Mouse (Mus musculus) MEL-GATA-1-ER (cell line): ENCODE data around the gene Tpm1.

Experiments used
- DNase-seq: peaks from one replicate; pipeline ENCODE4 v3.0.0-alpha.2; 2012; ENCODE audit warnings: low read depth; ENCODE audit errors: extremely low read depth

Tpm1 gene

GRCm38 (mm10) chr9:67028133-67028724 is 21.0 kb downstream of the Tpm1 start:
- DNase-seq: no peak

- no peak for DNase-seq
These were observed 22.3 kb downstream of the Tpm1 start for GRCm38 (mm10) chr9:67026890-67027289.

- no peak for DNase-seq
These were observed 23.1 kb downstream of the Tpm1 start for GRCm38 (mm10) chr9:67026061-67026460.

GRCm38 (mm10) chr9:67024889-67025692 is 24.1 kb downstream of the Tpm1 start:
- peak; percentile 90 for DNase-seq

GRCm38 (mm10) chr9:67023371-67023770 is 25.8 kb downstream of the Tpm1 start:
- DNase-seq: no peak

GRCm38 (mm10) chr9:67020063-67020462 is 29.1 kb downstream of the Tpm1 start:
- DNase-seq: peak; percentile 58

GRCm38 (mm10) chr9:67013501-67013900 is 35.7 kb downstream of the Tpm1 start:
- peak; percentile 97 for DNase-seq

GRCm38 (mm10) chr9:67012470-67012869 is 36.7 kb downstream of the Tpm1 start:
- DNase-seq: no peak

- DNase-seq: no peak
These were observed 37.7 kb downstream of the Tpm1 start for GRCm38 (mm10) chr9:67011483-67011882.

GRCm38 (mm10) chr9:67008781-67009180 is 40.4 kb downstream of the Tpm1 start:
- DNase-seq: no peak

GRCm38 (mm10) chr9:67006376-67006775 is 42.8 kb downstream of the Tpm1 start:
- DNase-seq: no peak

GRCm38 (mm10) chr9:67005161-67005742 is 44.0 kb downstream of the Tpm1 start:
- DNase-seq: no peak

- no peak for DNase-seq
These were observed 45.5 kb downstream of the Tpm1 start for GRCm38 (mm10) chr9:67003656-67004055.

- DNase-seq: no peak
These were observed 46.0 kb downstream of the Tpm1 start for GRCm38 (mm10) chr9:67003156-67003555.

GRCm38 (mm10) chr9:67001506-67001905 is 47.7 kb downstream of the Tpm1 start:
- DNase-seq: no peak

- peak; percentile 84 for DNase-seq
These were observed 48.2 kb downstream of the Tpm1 start for GRCm38 (mm10) chr9:67001050-67001449.

- DNase-seq: no peak
These were observed 49.5 kb downstream of the Tpm1 start for GRCm38 (mm10) chr9:66999698-67000097.

GRCm38 (mm10) chr9:66991750-66992410 is 57.3 kb downstream of the Tpm1 start:
- DNase-seq: peak; percentile 75

GRCm38 (mm10) chr9:66991021-66991749 is 58.0 kb downstream of the Tpm1 start:
- peak; percentile 74 for DNase-seq

GRCm38 (mm10) chr9:66990046-66990445 is 59.2 kb downstream of the Tpm1 start:
- no peak for DNase-seq

- no peak for DNase-seq
These were observed 59.6 kb downstream of the Tpm1 start for GRCm38 (mm10) chr9:66989581-66989980.
